Mouse (Mus musculus) adrenal gland, adult (tissue): ENCODE measurements at regions not wholly inside any gene's neighbourhood (a gene's known extent, or its start where the extent isn't known, plus 50 kb on each side); places are given as distances from the start of the nearest gene placed in this dataset.
A peak's percentile ranks its signal among the peaks of the same experiment; 100 is the strongest.
"Not testable (repeated sequence)": the region's sequence is repeated elsewhere in the genome, so short reads cannot be mapped to it uniquely, and the experiment has no call there.

Experiments
- DNase-seq, 2 experiments: peaks; one replicate each; pipeline ENCODE4 v3.0.0; 2022 to 2023; ENCODE audit warnings: low spot score in 1 of 2; ENCODE audit not compliant: inconsistent age in 2 of 2

GRCm38 (mm10) chr8:112427721-112428389, 142.0 kb upstream of the Cntnap4 start:
- DNase-seq, result no peak

GRCm38 (mm10) chr8:112411968-112412367, 157.9 kb upstream of the Cntnap4 start:
- DNase-seq, result no peak

- DNase-seq, result peak; percentile 12 to 67
Measured at GRCm38 (mm10) chr8:112411213-112411612, 158.6 kb upstream of the Cntnap4 start.

- peak in 1 of 2 experiments; percentile 20 for DNase-seq
Measured at GRCm38 (mm10) chr8:112408211-112408735, 161.6 kb upstream of the Cntnap4 start.

- no peak for DNase-seq
Measured at GRCm38 (mm10) chr8:112404087-112404486, 165.8 kb upstream of the Cntnap4 start.

GRCm38 (mm10) chr8:112397438-112397837, 172.4 kb upstream of the Cntnap4 start:
- no peak for DNase-seq

GRCm38 (mm10) chr8:112390108-112390507, 179.7 kb upstream of the Cntnap4 start:
- DNase-seq, result no peak

- no peak for DNase-seq
Measured at GRCm38 (mm10) chr8:112348323-112348722, 221.5 kb upstream of the Cntnap4 start.

- DNase-seq, result no peak
Measured at GRCm38 (mm10) chr8:112333171-112333570, 236.7 kb upstream of the Cntnap4 start.

- DNase-seq, result no peak
Measured at GRCm38 (mm10) chr8:112332021-112332420, 237.8 kb upstream of the Cntnap4 start.

- no peak for DNase-seq
Measured at GRCm38 (mm10) chr8:112309816-112310215, 260.0 kb upstream of the Cntnap4 start.

- DNase-seq, result no peak
Measured at GRCm38 (mm10) chr8:112308354-112308753, 261.5 kb upstream of the Cntnap4 start.

- DNase-seq, result peak in 1 of 2 experiments; percentile 21
Measured at GRCm38 (mm10) chr8:112297021-112297420, 272.8 kb upstream of the Cntnap4 start.

- no peak for DNase-seq
Measured at GRCm38 (mm10) chr8:112283316-112283715, 268.5 kb upstream of the Gm6793 start.

- DNase-seq, result no peak
Measured at GRCm38 (mm10) chr8:112269598-112269997, 254.8 kb upstream of the Gm6793 start.

GRCm38 (mm10) chr8:112269214-112269566, 254.4 kb upstream of the Gm6793 start:
- DNase-seq, result no peak

- DNase-seq, result no peak
Measured at GRCm38 (mm10) chr8:112268544-112269213, 253.8 kb upstream of the Gm6793 start.

GRCm38 (mm10) chr8:112257922-112258475, 243.2 kb upstream of the Gm6793 start:
- DNase-seq, result no peak

GRCm38 (mm10) chr8:112257311-112257894, 242.6 kb upstream of the Gm6793 start:
- DNase-seq, result no peak

- DNase-seq, result not testable (repeated sequence)
Measured at GRCm38 (mm10) chr8:112246629-112247028, 231.8 kb upstream of the Gm6793 start.

- no peak for DNase-seq
Measured at GRCm38 (mm10) chr8:112238681-112239080, 223.8 kb upstream of the Gm6793 start.

- not testable (repeated sequence) for DNase-seq
Measured at GRCm38 (mm10) chr8:112236751-112237150, 221.9 kb upstream of the Gm6793 start.
